Mouse (Mus musculus) neutrophil, adult 83 days (primary cell): ENCODE results near the gene Cdh22. TPM values are rescaled to one million over a fixed set of nuclear protein-coding genes. Genes with fewer than 3 reads are reported as not detected.

Experiments
- total RNA-seq, 2 experiments: library from RNA; stranded (reverse); gene quantifications; one replicate each; pipeline ENCODE4 v1.2.4; 2023

Gene Cdh22
- total RNA-seq, result not detected

GRCm38 (mm10) chr2:165234613-165235291 is at the start of gene Cdh22:
Cdh22 (minus strand) TSS chr2:165234853.

GRCm38 (mm10) chr2:165090650-165091049 is 144.0 kb downstream of the Cdh22 start, which contains the start of gene 1700025C18Rik:
1700025C18Rik (minus strand) TSS chr2:165090750.

Other genes starting within 250 kb of the Cdh22 start
- gene Ncoa5, start 200.0 kb downstream of the Cdh22 start, total RNA-seq, result 10 to 100 TPM; 20.7 to 21.4 TPM
- 1 to 10 TPM; 7.0 to 8.6 TPM for gene Cd40, start 179.2 kb downstream of the Cdh22 start, total RNA-seq
- gene 1700025C18Rik, start 144.1 kb downstream of the Cdh22 start, total RNA-seq, result not detected
- 10 to 100 TPM; 84.7 to 87.3 TPM for gene Slc35c2, start 53.0 kb upstream of the Cdh22 start, total RNA-seq
- 10 to 100 TPM; 66.2 to 67.8 TPM for gene Elmo2, start 91.6 kb upstream of the Cdh22 start, total RNA-seq
- gene Zfp663, start 133.9 kb upstream of the Cdh22 start, total RNA-seq, result not detected
- gene Zfp334, start 153.4 kb upstream of the Cdh22 start, total RNA-seq, result not detected
- gene Ocstamp, start 165.6 kb upstream of the Cdh22 start, total RNA-seq, result not detected
- gene Slc13a3, start 238.4 kb upstream of the Cdh22 start, total RNA-seq, result under 1 TPM; 0.64 to 0.82 TPM